Mouse (Mus musculus) ovary, postnatal 10 days (tissue): ENCODE data around the gene Mavs.
"Not testable (repeated sequence)": the region's sequence is repeated elsewhere in the genome, so short reads cannot be mapped to it uniquely, and the experiment has no call there.

Experiments
- DNase-seq: peaks from one replicate; pipeline ENCODE4 v3.0.0; 2022; ENCODE audit warnings: low spot score

The Mavs gene

DNA sequence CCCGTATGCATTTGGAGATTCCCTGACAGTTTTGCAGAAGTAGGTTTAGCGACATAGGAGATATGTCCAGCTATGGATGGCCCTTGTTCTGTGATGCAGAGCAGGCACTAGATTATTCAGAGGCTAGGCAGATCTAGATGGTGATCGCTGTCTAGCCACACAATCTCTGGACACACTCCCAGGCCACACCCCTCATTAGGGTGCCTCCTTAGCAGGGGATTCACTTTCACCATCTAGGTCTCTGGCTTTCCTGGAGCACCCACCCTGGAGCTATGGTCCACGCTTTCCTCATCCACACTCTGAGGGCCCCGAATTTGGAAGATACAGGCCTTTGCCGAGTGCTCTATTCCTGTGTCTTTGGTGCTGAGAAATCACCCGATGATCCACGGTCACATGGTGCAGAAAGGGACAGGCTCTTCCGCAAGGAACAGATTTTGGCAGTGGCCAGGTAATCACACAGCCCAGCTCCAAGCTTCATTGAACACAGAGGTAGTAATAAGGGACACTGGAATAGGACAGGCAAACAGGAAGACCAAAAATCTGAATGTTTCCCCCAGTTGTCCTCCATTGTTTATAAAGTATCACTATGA, 22.7 kb upstream of the Mavs start:
- no peak for DNase-seq

DNA sequence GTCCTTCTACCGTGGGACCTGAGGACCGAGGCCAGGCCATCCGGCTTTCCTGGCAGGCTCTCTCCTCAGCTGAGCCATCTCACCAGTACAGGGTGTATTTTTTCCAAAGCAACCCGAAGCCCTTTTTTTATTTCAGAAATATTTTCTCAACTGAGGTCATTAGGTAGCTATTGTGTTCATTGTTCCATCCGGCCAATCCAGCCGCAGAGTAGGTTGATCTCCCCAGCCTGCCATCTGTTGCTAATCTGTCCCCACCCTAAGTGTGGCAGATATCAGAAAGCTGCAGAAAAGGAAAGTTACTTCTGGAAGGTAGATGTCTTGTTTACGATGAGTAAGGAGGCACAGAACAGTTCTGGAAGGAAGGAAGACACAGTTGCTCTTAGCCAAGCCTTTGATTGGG, 20.1 kb upstream of the Mavs start:
- no peak for DNase-seq

DNA sequence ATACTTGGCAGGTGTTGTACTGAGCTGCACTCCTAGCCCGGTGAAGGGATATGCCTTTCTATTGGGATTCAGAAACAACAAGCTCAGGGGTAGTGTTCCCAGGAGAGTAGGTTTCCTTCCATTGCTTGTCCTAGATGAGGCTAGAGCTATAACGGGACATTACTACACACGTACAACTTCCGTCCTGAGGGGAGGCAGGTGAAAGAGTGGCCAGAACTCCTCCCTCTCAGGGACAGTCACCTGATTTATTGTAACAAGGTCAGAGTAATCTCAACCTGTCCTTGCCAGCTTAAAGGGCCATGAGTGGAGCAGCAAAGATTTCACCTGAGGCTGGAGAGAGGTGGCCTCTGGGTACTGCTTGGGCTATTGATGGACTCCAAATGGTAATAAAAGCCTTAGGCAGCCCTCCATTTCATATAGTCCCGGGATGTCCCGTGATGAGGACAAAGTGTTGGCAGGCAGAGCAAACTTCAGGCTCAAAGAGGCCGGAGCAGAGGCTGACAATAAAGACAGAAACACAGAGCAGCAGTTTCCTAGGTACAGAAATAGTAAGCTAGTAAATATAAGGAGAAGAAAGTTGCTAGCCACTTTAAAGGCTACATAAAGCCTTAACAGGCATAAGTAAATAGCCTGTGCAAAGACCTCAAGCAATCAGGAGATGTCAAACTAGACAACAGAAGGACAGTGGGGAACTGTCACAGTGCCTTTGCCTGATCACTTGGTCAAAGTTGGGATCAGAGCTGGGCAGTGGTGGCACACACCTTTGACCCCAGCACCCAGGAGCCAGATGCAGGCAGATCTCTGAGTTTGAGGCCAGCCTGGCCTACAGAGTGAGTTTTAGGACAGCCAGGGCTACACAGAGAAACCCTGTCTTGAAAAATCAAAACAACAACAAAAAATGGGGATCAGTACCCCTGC, 17.7 kb upstream of the Mavs start:
- DNase-seq, result no peak

DNA sequence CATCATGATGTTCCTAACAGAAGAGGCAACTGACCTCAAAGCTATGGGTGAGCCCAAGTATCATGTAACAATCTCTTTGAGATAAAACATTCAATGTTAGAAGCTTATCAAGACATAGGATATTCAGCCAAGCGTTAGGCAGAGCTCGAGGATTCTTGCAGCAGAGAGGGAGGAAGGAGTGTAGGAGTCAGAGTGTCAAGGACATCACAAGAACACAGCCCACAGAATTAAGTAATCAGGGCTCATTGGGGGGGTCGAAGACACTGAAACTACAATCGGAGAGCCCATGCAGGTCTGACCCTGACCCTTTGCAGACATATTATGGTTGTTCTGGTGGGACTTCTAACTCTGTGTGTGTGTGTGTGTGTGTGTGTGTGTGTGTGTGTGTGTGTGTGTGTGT, 13.8 kb upstream of the Mavs start:
- no peak for DNase-seq

DNA sequence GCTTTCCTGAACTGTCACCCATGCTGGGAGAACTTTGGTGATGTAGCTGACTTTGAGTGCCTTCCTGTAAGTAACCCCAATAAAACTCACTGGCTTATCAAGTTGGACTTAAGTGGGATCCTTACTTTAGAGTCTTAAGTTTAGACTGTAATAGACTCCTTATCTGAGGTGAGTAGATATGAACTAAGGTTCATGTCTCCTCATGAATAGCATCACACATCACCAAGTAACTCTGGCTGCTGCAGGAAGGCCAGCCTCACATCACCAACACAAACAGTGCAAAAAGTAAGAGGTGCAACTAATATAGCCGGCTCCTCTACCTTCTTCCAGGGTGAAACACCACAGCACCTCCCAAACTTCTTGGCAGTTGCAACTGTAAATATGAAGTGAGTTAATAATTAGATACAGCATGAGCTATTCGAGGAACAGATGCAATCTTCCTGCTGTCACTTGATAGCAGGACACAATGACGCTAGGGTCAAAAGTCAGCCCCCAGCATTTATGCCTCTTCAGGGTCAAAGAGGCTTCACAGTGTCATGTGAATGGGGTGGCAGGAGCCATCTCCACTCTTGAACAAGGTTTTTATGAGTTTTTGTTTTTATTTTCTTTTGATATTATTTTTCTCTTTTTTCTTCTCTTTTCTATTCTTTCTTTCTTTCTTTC, 11.9 kb upstream of the Mavs start:
- DNase-seq, result no peak

DNA sequence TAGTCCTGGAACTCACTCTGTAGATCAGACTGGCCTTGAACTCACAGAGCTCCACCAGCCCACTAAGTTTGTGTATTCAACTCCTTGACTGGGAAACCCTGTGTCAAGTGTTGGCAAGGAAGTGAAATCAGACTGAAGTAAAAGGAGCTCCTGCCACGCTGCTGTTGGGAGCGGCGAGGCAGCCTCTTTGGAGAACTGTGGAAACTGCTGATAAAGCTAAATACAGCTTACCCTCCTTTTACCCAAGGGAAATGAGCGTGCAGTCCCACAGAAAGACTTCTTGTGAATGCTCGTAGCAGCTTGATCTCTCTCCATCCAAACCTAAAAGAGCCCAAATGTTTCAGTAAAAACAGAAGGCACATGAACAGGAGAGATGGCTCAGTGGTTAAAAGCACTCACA, 11.3 kb upstream of the Mavs start:
- no peak for DNase-seq

DNA sequence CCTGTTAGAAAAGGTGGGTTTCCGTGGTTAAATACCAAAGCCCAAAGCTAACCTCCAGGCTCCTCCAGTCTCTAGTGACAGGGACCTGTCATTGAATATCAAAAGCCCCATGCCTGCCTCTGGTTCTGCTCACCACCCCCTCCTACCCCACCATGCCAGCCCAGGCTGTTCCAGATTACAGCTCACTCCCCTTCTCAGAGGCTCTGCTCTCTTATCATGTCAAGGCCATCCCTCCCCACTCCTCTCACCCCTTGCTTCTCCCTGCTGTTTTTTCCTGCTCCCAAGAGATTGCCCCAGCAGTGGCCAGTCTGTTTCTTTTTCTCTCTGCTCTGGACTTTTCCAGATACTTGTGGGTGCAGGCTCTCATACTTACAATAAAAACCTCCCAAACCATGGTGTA, 10.3 kb upstream of the Mavs start:
- no peak for DNase-seq

DNA sequence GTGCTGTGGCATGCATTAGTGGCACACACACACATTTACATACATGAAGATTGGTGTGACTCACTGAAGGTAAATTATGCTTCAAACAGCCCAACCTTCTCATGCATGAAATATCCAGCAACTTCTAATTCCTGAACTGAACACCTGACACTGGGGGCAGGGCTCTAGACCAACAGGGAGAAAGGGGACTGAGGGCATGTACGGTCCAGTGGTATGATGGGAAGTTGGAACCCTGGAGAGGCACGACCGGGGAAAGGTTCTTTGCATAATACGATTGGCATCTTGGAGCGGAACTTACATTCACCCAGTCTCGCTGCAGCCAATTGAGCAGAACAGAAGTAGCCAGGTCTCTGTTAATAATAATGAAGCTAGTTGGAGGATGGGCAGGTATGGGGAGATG, 8.7 kb upstream of the Mavs start:
- DNase-seq, result no peak

DNA sequence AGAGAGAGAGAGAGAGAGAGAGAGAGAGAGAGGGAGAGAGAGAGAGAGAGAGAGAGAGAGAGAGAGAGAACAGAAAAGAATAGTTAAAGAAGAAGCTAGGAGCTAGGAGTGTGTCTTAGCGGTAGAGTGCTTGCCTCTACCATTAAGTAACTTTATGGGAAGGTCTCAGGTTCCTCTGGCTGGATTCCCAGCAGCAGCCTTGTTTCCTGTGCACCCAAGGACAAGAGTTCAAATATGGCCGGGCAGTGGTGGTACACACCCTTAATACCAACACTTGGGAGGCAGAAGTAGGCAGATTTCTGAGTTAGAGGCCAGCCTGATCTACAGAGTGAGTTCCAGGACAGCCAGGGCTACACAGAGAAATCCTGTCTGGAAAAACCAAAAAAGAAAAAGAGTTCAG, 7.2 kb upstream of the Mavs start:
- not testable (repeated sequence) for DNase-seq

DNA sequence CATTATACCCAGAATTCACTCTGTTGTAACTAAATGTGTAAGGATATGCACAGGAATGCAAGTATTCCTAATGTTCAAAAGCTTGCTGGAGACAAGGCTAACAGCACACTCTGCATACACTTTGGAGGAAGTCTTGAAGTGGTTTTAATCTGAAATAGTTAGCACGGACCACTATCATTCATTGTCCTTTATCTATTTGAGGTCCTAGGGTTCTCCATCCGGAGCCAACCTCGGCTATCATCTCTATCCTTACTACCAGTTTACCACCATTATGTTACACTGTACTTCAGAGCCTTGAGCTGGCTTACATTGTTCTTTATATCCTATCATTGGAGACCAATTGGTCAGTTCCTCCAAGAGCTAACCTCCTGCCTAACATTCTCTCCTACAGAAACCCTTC, 6.6 kb upstream of the Mavs start:
- no peak for DNase-seq

DNA sequence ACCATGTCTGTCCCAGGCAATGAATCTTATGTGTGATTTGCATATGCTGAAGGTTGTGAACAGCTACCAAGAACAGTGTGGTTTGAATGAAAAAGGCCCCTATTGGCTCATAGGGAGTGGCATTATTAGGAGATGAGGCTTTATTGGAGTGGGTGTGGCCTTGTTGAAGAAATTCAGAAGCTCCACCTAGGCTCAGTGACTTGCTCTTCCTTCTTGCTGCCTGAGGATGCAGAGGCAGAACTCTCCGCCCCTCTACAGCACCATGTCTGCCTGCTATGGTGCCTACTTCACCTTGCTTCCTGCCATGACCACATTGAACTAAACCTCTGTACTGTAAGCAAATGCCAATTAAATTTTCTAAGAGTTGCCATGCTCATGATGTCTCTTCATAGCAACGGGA, 1.3 kb upstream of the Mavs start:
- no peak for DNase-seq

DNA sequence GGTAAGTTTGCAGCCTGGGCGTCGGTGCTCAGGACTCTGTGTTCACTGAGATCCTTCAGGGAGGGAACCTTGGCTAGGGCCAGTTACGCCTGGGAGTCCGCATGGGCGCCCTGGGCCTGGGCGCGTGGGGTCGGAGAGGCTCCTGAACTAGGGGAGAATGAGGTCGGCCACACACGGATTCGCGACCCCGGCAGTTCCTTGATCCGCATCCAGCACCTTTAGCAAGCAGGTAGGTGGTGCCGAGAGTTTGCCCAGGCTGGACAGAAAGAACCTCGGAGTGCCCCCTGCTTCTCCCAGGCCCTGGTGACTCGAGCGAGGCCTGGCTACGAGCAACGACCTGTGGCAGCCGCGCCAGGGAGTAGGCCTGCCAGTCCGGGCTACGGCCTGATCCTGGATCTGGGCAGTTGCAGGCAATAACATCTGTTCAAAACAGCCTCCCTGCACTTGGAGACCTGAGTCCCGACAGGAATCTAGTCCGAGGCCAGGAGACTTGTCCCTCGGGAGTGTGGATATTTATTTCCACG, 326 bp downstream of the Mavs start:
- no peak for DNase-seq

DNA sequence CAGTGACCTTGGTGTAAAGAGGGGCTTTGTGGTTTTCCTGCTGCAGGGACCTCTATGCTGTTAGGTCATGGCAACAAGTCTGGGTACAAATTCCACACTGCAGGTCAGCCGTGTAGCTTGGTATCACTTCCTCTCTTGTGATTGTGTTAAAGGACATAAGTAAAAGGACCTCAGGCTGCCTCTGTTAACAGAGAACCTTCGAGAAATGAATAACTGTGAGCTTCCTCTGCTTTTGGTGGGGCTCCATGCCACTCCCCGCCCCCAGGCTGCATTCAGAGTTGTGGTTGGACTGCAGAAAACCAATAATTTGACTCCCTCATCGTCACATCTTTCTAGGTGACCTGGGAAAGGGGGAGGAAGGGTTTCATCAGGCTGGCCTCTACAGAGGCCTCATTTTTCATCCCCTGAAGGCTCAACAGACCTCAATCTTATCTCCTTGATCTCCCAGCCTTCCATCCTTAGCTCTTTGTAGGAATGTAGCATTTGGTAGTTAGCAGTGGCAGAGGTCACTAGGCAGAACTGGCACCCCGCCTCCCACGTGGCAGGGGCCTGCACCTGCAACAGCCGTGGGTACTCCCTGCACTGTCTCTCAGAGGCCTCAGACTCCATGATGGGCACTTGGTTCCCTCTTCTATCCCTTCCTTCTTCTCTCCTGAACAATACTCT, 1.2 kb downstream of the Mavs start:
- no peak for DNase-seq

DNA sequence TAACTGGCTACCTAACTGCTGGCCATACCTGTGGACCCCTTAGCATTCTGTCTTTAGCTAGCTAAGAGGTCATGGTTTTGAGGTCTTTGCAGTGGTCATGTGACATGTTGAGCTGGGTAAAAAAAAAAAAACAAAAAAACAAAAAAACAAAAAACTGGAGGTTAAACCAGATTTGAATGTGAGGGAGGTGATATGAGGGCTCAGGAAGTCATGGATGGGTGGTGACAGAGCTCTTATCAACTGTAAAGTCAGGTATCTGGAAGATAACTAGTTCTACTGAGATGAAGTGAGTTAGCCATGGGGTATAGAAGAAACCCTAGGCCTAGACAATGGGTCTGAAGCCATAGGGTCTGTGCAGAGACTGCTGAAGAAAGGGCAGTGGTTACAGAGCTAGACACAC, 8.3 kb downstream of the Mavs start:
- no peak for DNase-seq

DNA sequence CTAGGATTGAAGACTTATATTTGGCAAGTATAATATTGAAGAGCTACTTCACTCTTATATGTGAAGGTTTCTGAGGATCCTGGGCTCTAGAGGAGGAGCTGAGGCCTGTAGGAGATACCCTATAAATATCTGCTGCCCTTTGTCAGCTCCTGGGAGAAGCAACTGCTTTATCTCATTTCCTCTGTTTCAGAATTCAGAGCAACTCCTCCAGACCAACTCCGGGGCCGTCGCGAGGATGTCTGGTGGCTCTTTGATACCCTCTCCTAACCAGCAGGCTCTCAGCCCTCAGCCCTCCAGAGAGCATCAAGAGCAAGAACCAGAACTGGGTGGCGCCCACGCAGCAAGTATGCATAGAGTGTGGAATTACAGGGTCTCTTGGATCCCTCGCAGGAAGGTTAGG, 9.1 kb downstream of the Mavs start:
- no peak for DNase-seq

DNA sequence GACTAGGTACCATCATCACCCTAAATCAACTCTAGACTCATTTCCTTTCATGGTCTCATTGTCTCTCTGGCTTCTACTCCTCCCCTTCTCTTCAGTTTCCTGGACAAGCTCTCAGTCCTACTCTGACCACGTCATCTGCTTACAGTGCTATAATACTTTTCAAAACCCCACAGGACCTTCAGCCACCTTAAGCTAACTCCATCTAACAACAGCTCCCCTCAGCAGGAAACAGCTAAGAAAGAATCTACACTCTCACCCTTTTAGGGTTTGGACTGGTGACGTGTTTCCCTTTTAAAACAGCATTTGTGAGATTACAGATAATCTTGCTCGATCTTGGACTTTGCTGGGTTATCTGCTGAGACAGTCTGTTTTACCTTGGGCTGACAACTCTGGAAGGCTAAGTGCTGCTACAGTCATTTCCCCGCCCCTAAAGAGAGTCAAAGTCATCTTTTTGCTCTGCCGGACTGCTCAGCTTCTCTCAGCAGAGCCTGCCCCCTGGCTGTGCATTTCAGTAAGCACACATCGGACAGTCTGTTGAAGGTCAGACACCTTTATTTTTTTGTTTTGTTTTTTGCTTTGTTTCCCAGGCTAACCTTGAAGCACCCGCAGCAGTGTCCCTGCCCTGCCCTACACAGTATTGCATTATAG, 19.9 kb downstream of the Mavs start:
- DNase-seq, result no peak

DNA sequence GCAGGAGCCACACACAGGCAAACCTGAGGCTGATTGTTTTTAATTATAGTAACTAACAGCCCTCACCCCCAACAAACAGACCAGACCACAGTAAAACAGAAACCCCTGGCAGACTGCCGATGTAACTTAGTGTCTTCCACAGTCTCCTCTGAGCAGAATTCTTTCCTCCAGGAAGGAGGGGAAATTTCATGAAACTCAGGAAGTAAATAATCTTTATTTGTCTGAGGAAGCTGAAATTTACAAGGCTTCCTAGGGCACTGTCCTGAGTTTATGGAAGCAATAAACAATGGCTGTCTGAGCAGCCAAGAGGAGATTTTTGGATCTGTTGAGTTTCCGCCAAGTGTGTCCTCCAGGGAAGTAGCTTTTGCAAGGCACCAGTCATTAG, 20.5 kb downstream of the Mavs start:
- DNase-seq, result no peak

DNA sequence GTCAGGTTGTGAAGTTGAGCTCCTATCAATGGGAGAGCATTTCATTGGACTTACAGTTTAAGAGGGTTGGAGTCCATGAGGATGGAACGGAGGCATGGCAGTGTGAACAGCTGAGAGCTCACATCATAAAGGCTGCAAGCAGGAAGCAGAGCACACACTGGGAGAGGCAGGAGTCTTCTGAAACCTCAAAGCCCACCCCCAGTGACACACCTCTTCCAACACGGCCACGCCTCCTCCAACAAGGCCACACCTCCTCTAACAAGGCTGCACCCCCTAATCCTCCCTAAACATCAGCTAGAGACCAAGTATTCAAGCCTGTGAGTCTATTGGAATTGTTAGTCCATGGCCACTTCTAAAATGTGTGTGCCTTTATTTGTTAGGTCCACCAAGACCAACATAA, 21.9 kb downstream of the Mavs start:
- DNase-seq, result no peak

DNA sequence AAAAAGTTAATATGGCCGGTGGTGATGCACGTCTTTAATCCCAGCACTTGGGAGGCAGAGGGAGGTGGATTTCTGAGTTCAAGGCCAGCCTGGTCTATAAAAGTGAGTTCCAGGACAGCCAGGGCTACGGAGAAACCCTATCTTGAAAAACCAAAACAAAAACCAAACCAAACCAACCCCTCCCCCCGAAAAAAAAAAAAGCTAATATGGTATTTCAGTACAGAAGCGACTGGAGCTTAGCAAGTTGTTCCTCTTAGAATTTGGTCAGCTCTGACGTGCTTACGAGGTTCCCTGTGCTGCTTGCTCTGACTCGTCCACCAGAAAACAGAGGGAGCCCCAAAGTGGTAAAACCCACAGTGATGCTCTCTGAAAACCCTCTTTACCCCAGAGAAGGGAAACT, 24.8 kb downstream of the Mavs start:
- no peak for DNase-seq

DNA sequence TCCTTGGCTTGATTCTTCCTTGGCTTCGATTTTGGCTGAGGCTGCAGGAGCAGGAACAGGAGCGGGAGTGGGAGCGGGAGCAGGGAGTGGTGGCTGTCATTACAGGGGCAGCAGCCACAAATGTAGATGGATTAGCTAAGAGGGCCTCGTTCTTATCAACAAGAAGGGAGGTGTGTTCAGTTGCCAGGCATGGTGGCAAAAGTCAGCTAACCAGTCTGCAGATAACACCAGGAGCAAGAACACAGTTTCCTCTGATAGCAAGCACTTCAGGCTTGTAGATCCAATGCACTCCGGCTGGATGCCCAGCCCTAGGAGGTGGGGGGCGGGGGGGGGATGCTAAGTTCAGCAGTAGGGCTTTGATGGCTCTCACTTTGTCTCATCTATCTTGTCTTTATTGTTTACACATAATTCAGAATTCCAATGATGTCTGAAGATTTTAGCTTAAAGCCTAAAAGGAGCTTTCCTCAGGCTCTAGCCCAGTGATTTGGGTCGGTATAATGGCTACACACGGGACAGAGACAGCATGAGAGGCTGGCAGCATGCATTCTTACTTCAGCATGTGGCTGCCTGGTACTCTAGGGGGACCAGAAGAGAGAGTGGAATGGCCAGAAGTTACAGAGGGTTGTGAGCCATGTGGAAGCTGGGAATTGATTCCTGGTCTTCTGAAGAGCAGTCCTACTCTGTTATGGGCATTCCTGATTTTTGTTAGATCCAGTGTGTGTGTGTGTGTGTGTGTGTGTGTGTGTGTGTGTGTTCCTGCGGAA, 26.9 kb downstream of the Mavs start:
- no peak for DNase-seq

DNA sequence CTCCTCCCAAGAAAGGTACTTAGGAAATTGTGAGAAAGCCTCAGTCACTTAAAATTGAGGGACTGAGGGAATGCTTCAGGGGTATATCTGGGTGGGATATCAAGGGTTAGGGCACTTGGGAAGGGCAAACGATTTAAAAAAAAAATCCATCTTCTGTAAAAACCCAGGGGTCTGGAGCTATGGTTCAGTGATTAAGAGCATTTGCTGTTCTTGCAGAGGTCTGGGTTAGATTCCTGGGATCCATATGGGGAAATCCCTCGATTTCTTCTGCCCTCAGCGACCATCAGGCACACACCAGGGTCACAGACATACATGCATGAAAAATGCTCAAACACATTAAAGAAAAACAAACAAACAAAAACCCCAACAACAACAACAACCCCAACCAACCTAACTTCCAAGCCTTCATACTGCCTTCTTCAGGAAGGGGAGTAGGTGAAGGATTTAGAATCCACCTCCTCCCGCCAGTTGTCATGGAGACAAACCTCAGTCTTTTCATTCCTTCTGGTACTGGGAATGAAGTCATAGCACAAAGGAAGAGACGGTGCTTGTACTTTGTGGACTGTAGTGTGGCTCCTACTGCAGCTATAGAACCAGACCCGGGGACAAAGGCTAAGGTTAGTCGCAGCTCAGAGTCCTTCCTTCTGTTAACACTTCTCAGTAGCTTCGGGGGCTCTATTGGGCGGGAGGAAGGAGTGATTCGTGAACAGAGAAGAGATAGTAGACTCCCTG, 27.8 kb downstream of the Mavs start:
- DNase-seq, result no peak
